Mouse (Mus musculus): ENCODE measurements around the gene Zcwpw1.
"Not testable (repeated sequence)": the region's sequence is repeated elsewhere in the genome, so short reads cannot be mapped to it uniquely, and the experiment has no call there.

The Zcwpw1 gene

GRCm38 (mm10) chr5:137826421-137826820 lies 38.8 kb downstream of the Zcwpw1 start:
- H3K36me3 ChIP-seq (ENCODE audit: control insufficient read depth, insufficient read depth, low read length, poor library complexity, severe bottlenecking): no peaks in the 10 kb centered on the region
- DNase-seq (ENCODE audit: low read depth, low spot score): no peak
- no peaks in the 10 kb centered on the region for H3K27me3 ChIP-seq (ENCODE audit: control insufficient read depth, insufficient read depth, low read length, poor library complexity, severe bottlenecking)

- no peak for DNase-seq (ENCODE audit: low read depth, low spot score)
- no peaks in the 10 kb centered on the region for H3K36me3 ChIP-seq (ENCODE audit: control insufficient read depth, insufficient read depth, low read length, poor library complexity, severe bottlenecking)
- no peaks in the 10 kb centered on the region for H3K27me3 ChIP-seq (ENCODE audit: control insufficient read depth, insufficient read depth, low read length, poor library complexity, severe bottlenecking)
Measured at GRCm38 (mm10) chr5:137828694-137829093, 41.1 kb downstream of the Zcwpw1 start.

GRCm38 (mm10) chr5:137830238-137830637 lies 42.6 kb downstream of the Zcwpw1 start:
- Histone ChIP-seq H3K27me3 (ENCODE audit: control insufficient read depth, insufficient read depth, low read length, poor library complexity, severe bottlenecking) (no peaks in the 10 kb centered on the region), H3K36me3 (ENCODE audit: control insufficient read depth, insufficient read depth, low read length, poor library complexity, severe bottlenecking) (no peaks in the 10 kb centered on the region)
- DNase-seq (ENCODE audit: low read depth, low spot score): no peak

- Histone ChIP-seq H3K36me3 (ENCODE audit: control insufficient read depth, insufficient read depth, low read length, poor library complexity, severe bottlenecking) (no peaks in the 10 kb centered on the region), H3K27me3 (ENCODE audit: control insufficient read depth, insufficient read depth, low read length, poor library complexity, severe bottlenecking) (no peaks in the 10 kb centered on the region)
- no peak for DNase-seq (ENCODE audit: low read depth, low spot score)
Measured at GRCm38 (mm10) chr5:137831106-137831505, 43.5 kb downstream of the Zcwpw1 start.

GRCm38 (mm10) chr5:137831506-137831905 lies 43.9 kb downstream of the Zcwpw1 start:
- no peak for DNase-seq (ENCODE audit: low read depth, low spot score)
- no peaks in the 10 kb centered on the region for H3K36me3 ChIP-seq (ENCODE audit: control insufficient read depth, insufficient read depth, low read length, poor library complexity, severe bottlenecking)
- no peaks in the 10 kb centered on the region for H3K27me3 ChIP-seq (ENCODE audit: control insufficient read depth, insufficient read depth, low read length, poor library complexity, severe bottlenecking)

GRCm38 (mm10) chr5:137833500-137833899 lies 45.9 kb downstream of the Zcwpw1 start:
- Histone ChIP-seq H3K27me3 (ENCODE audit: control insufficient read depth, insufficient read depth, low read length, poor library complexity, severe bottlenecking) (no peaks in the 10 kb centered on the region), H3K36me3 (ENCODE audit: control insufficient read depth, insufficient read depth, low read length, poor library complexity, severe bottlenecking) (no peaks in the 10 kb centered on the region)

GRCm38 (mm10) chr5:137835966-137836520 lies 48.4 kb downstream of the Zcwpw1 start, which contains the start of gene Pilra:
Gene Pilra (minus strand): TSS chr5:137836281.
- not testable (repeated sequence) for DNase-seq (ENCODE audit: low read depth, low spot score); H3K27me3 ChIP-seq (ENCODE audit: control insufficient read depth, insufficient read depth, low read length, poor library complexity, severe bottlenecking)

More at GRCm38 (mm10) chr5:137833500-137833899, 45.9 kb downstream of the Zcwpw1 start:
- DNase-seq (ENCODE audit: low read depth, low spot score): no peak

GRCm38 (mm10) chr5:137836611-137837010 lies 49.0 kb downstream of the Zcwpw1 start:
- Histone ChIP-seq H3K36me3 (ENCODE audit: control insufficient read depth, insufficient read depth, low read length, poor library complexity, severe bottlenecking) (no peaks in the 10 kb centered on the region), H3K27me3 (ENCODE audit: control insufficient read depth, insufficient read depth, low read length, poor library complexity, severe bottlenecking) (no peaks in the 10 kb centered on the region)
- no peak for DNase-seq (ENCODE audit: low read depth, low spot score)

More at GRCm38 (mm10) chr5:137835966-137836520, 48.4 kb downstream of the Zcwpw1 start, which contains the start of gene Pilra:
- H3K36me3 ChIP-seq (ENCODE audit: control insufficient read depth, insufficient read depth, low read length, poor library complexity, severe bottlenecking): not testable (repeated sequence)

- H3K27me3 ChIP-seq (ENCODE audit: control insufficient read depth, insufficient read depth, low read length, poor library complexity, severe bottlenecking); DNase-seq (ENCODE audit: low read depth, low spot score); H3K36me3 ChIP-seq (ENCODE audit: control insufficient read depth, insufficient read depth, low read length, poor library complexity, severe bottlenecking): not testable (repeated sequence)
Measured at GRCm38 (mm10) chr5:137837110-137837509, 49.5 kb downstream of the Zcwpw1 start.

GRCm38 (mm10) chr5:137850313-137850712 lies 62.7 kb downstream of the Zcwpw1 start:
- not testable (repeated sequence) for H3K36me3 ChIP-seq (ENCODE audit: control insufficient read depth, insufficient read depth, low read length, poor library complexity, severe bottlenecking); H3K27me3 ChIP-seq (ENCODE audit: control insufficient read depth, insufficient read depth, low read length, poor library complexity, severe bottlenecking); DNase-seq (ENCODE audit: low read depth, low spot score)

GRCm38 (mm10) chr5:137854907-137855306 lies 67.3 kb downstream of the Zcwpw1 start:
- not testable (repeated sequence) for H3K27me3 ChIP-seq (ENCODE audit: control insufficient read depth, insufficient read depth, low read length, poor library complexity, severe bottlenecking); DNase-seq (ENCODE audit: low read depth, low spot score); H3K36me3 ChIP-seq (ENCODE audit: control insufficient read depth, insufficient read depth, low read length, poor library complexity, severe bottlenecking)

- not testable (repeated sequence) for H3K36me3 ChIP-seq (ENCODE audit: control insufficient read depth, insufficient read depth, low read length, poor library complexity, severe bottlenecking); DNase-seq (ENCODE audit: low read depth, low spot score); H3K27me3 ChIP-seq (ENCODE audit: control insufficient read depth, insufficient read depth, low read length, poor library complexity, severe bottlenecking)
Measured at GRCm38 (mm10) chr5:137856870-137857269, 69.3 kb downstream of the Zcwpw1 start.

GRCm38 (mm10) chr5:137857960-137858710 lies 70.5 kb downstream of the Zcwpw1 start, which contains the start of gene Pilrb1:
Gene Pilrb1 (minus strand): TSS chr5:137858106.
- DNase-seq (ENCODE audit: low read depth, low spot score); H3K36me3 ChIP-seq (ENCODE audit: control insufficient read depth, insufficient read depth, low read length, poor library complexity, severe bottlenecking); H3K27me3 ChIP-seq (ENCODE audit: control insufficient read depth, insufficient read depth, low read length, poor library complexity, severe bottlenecking): not testable (repeated sequence)

- not testable (repeated sequence) for H3K36me3 ChIP-seq (ENCODE audit: control insufficient read depth, insufficient read depth, low read length, poor library complexity, severe bottlenecking); H3K27me3 ChIP-seq (ENCODE audit: control insufficient read depth, insufficient read depth, low read length, poor library complexity, severe bottlenecking); DNase-seq (ENCODE audit: low read depth, low spot score)
Measured at GRCm38 (mm10) chr5:137864008-137864407, 76.4 kb downstream of the Zcwpw1 start.

- H3K27me3 ChIP-seq (ENCODE audit: control insufficient read depth, insufficient read depth, low read length, poor library complexity, severe bottlenecking); DNase-seq (ENCODE audit: low read depth, low spot score); H3K36me3 ChIP-seq (ENCODE audit: control insufficient read depth, insufficient read depth, low read length, poor library complexity, severe bottlenecking): not testable (repeated sequence)
Measured at GRCm38 (mm10) chr5:137868600-137868999, 81.0 kb downstream of the Zcwpw1 start.

Measured in splenic B cell, adult 2 months (primary cell).